Mouse (Mus musculus): ENCODE measurements around the gene Cavin1. TPM values are rescaled to one million over a fixed set of nuclear protein-coding genes. Genes with fewer than 3 reads are reported as not detected.
A peak's percentile ranks its signal among the peaks of the same experiment; 100 is the strongest.

Cavin1 gene
- total RNA-seq, 1 experiment = 30.7 TPM

GRCm38 (mm10) chr11:100983125-100983777, 12.6 kb upstream of the Cavin1 start:
- Histone ChIP-seq H3K27ac (ENCODE audit: insufficient read depth, low read depth, low read length, poor library complexity, severe bottlenecking) (no peak overlapping the region), H3K9me3 (ENCODE audit: control insufficient read depth, insufficient read depth, low read depth, low read length) (no peaks in the 10 kb centered on the region), H3K4me1 (ENCODE audit: control insufficient read depth in 2 of 2, insufficient read depth in 2 of 2, low read length in 2 of 2, poor library complexity in 1 of 2) (peaks cover 0 to 3% of the 10 kb centered on the region in 2 experiments; a peak in 1 of 4 replicates), H3K4me3 (ENCODE audit: insufficient read depth in 1 of 2, low read depth in 1 of 2, low read length in 2 of 2, poor library complexity in 1 of 2, severe bottlenecking in 1 of 2) (peak overlapping the region; percentile 25 to 63; a peak in 3 of 4 replicates), H3K36me3 (ENCODE audit: control insufficient read depth, insufficient read depth, low read length, poor library complexity, severe bottlenecking) (no peaks in the 10 kb centered on the region), H3K9ac (ENCODE audit: insufficient read depth, low read depth, low read length, poor library complexity, severe bottlenecking) (peak overlapping the region; percentile 26; the same call in 1 of the 2 replicates)
- in situ Hi-C loops (cut with MboI; ENCODE audit: low sequenced_read_pairs in 2 of 2, unreplicated experiment in 2 of 2) = loop anchor here (5.0 to 10.0 kb wide), 2 partner anchors 74 to 82 kb away; no protein-coding TSS in a partner anchor
- peak; percentile 75 for DNase-seq (ENCODE audit: low read depth, low spot score)
- TF ChIP-seq MAFK (IDR thresholded peaks at IDR 0.05; ENCODE audit: insufficient read depth, low read depth, low read length) = no peak
- peak; percentile 63; the same call in 1 of the 2 replicates for TF ChIP-seq ZC3H11A (IDR thresholded peaks at IDR 0.05; ENCODE audit: borderline replicate concordance, low read depth, low read length)
- no peak for TF ChIP-seq HCFC1 (IDR thresholded peaks at IDR 0.05; ENCODE audit: borderline replicate concordance, insufficient read depth, low read length)
- no peak for TF ChIP-seq ZNF384 (IDR thresholded peaks at IDR 0.05; ENCODE audit: low read depth, low read length)
- TF ChIP-seq CHD2 (IDR thresholded peaks at IDR 0.05; ENCODE audit: low read depth, low read length) = no peak

- H3K9ac ChIP-seq (ENCODE audit: insufficient read depth, low read depth, low read length, poor library complexity, severe bottlenecking) = no peak overlapping the region
- no peak for DNase-seq (ENCODE audit: low read depth, low spot score)
- TF ChIP-seq ZNF384 (IDR thresholded peaks at IDR 0.05; ENCODE audit: low read depth, low read length) (peak; percentile 78), CHD2 (IDR thresholded peaks at IDR 0.05; ENCODE audit: low read depth, low read length) (no peak)
Measured at GRCm38 (mm10) chr11:100982087-100982486, 11.4 kb upstream of the Cavin1 start.

GRCm38 (mm10) chr11:100981236-100981635, 10.5 kb upstream of the Cavin1 start:
- TF ChIP-seq HCFC1 (IDR thresholded peaks at IDR 0.05; ENCODE audit: borderline replicate concordance, insufficient read depth, low read length) (no peak), MAFK (IDR thresholded peaks at IDR 0.05; ENCODE audit: insufficient read depth, low read depth, low read length) (no peak), ZNF384 (IDR thresholded peaks at IDR 0.05; ENCODE audit: low read depth, low read length) (no peak), ZC3H11A (IDR thresholded peaks at IDR 0.05; ENCODE audit: borderline replicate concordance, low read depth, low read length) (no peak)
- no peaks in the 10 kb centered on the region for H3K9me3 ChIP-seq (ENCODE audit: control insufficient read depth, insufficient read depth, low read depth, low read length)
- H3K9ac ChIP-seq (ENCODE audit: insufficient read depth, low read depth, low read length, poor library complexity, severe bottlenecking) = no peak overlapping the region
- H3K4me1 ChIP-seq (ENCODE audit: control insufficient read depth in 2 of 2, insufficient read depth in 2 of 2, low read length in 2 of 2, poor library complexity in 1 of 2) = peaks cover 0 to 3% of the 10 kb centered on the region in 2 experiments; a peak in 1 of 4 replicates
- no peak overlapping the region for H3K4me3 ChIP-seq (ENCODE audit: insufficient read depth in 1 of 2, low read depth in 1 of 2, low read length in 2 of 2, poor library complexity in 1 of 2, severe bottlenecking in 1 of 2)
- no peaks in the 10 kb centered on the region for H3K36me3 ChIP-seq (ENCODE audit: control insufficient read depth, insufficient read depth, low read length, poor library complexity, severe bottlenecking)
- in situ Hi-C loops (cut with MboI; ENCODE audit: low sequenced_read_pairs in 2 of 2, unreplicated experiment in 2 of 2) = loop anchor here (5.0 to 10.0 kb wide), 2 partner anchors 76 to 84 kb away; no protein-coding TSS in a partner anchor
- no peak overlapping the region for H3K27ac ChIP-seq (ENCODE audit: insufficient read depth, low read depth, low read length, poor library complexity, severe bottlenecking)
- DNase-seq (ENCODE audit: low read depth, low spot score) = no peak

More at GRCm38 (mm10) chr11:100982087-100982486, 11.4 kb upstream of the Cavin1 start:
- H3K9me3 ChIP-seq (ENCODE audit: control insufficient read depth, insufficient read depth, low read depth, low read length) = no peaks in the 10 kb centered on the region
- H3K27ac ChIP-seq (ENCODE audit: insufficient read depth, low read depth, low read length, poor library complexity, severe bottlenecking) = no peak overlapping the region
- in situ Hi-C loops (cut with MboI; ENCODE audit: low sequenced_read_pairs in 2 of 2, unreplicated experiment in 2 of 2) = loop anchor here (5.0 to 10.0 kb wide), 2 partner anchors 75 to 83 kb away; no protein-coding TSS in a partner anchor
- H3K4me3 ChIP-seq (ENCODE audit: insufficient read depth in 1 of 2, low read depth in 1 of 2, low read length in 2 of 2, poor library complexity in 1 of 2, severe bottlenecking in 1 of 2) = no peak overlapping the region
- H3K36me3 ChIP-seq (ENCODE audit: control insufficient read depth, insufficient read depth, low read length, poor library complexity, severe bottlenecking) = no peaks in the 10 kb centered on the region
- H3K4me1 ChIP-seq (ENCODE audit: control insufficient read depth in 2 of 2, insufficient read depth in 2 of 2, low read length in 2 of 2, poor library complexity in 1 of 2) = peaks cover 0 to 3% of the 10 kb centered on the region in 2 experiments; a peak in 1 of 4 replicates

GRCm38 (mm10) chr11:100980438-100980837, 9.8 kb upstream of the Cavin1 start:
- Histone ChIP-seq H3K36me3 (ENCODE audit: control insufficient read depth, insufficient read depth, low read length, poor library complexity, severe bottlenecking) (no peaks in the 10 kb centered on the region), H3K9ac (ENCODE audit: insufficient read depth, low read depth, low read length, poor library complexity, severe bottlenecking) (no peak overlapping the region), H3K4me1 (ENCODE audit: control insufficient read depth in 2 of 2, insufficient read depth in 2 of 2, low read length in 2 of 2, poor library complexity in 1 of 2) (peaks cover 0 to 3% of the 10 kb centered on the region in 2 experiments; a peak in 1 of 4 replicates), H3K4me3 (ENCODE audit: insufficient read depth in 1 of 2, low read depth in 1 of 2, low read length in 2 of 2, poor library complexity in 1 of 2, severe bottlenecking in 1 of 2) (no peak overlapping the region), H3K9me3 (ENCODE audit: control insufficient read depth, insufficient read depth, low read depth, low read length) (no peaks in the 10 kb centered on the region), H3K27ac (ENCODE audit: insufficient read depth, low read depth, low read length, poor library complexity, severe bottlenecking) (no peak overlapping the region)
- in situ Hi-C loops (cut with MboI; ENCODE audit: low sequenced_read_pairs in 2 of 2, unreplicated experiment in 2 of 2) = loop anchor here (5.0 to 10.0 kb wide), 2 partner anchors 77 to 84 kb away; no protein-coding TSS in a partner anchor
- no peak for DNase-seq (ENCODE audit: low read depth, low spot score)
- no peak for TF ChIP-seq ZC3H11A (IDR thresholded peaks at IDR 0.05; ENCODE audit: borderline replicate concordance, low read depth, low read length)
- no peak for TF ChIP-seq HCFC1 (IDR thresholded peaks at IDR 0.05; ENCODE audit: borderline replicate concordance, insufficient read depth, low read length)
- TF ChIP-seq CHD2 (IDR thresholded peaks at IDR 0.05; ENCODE audit: low read depth, low read length) = no peak
- TF ChIP-seq MAFK (IDR thresholded peaks at IDR 0.05; ENCODE audit: insufficient read depth, low read depth, low read length) = no peak
- TF ChIP-seq ZNF384 (IDR thresholded peaks at IDR 0.05; ENCODE audit: low read depth, low read length) = no peak
